Mouse (Mus musculus) regulatory T cell (primary cell): ENCODE data around the gene Eif2b3.

Experiments
- in situ Hi-C: fragments of 300-600 bp; cut with MboI, MseI; formaldehyde crosslinking; loops from one replicate; pipeline ENCODE4 v1.15.1; 2025; ENCODE audit warnings: high pct_unique_total_duplicates

Eif2b3 gene

GRCm38 (mm10) chr4:117014901-117015415 is 4.2 kb upstream of the Eif2b3 start:
- in situ Hi-C loops = no loop called here

- in situ Hi-C loops = no loop called here
Observed at GRCm38 (mm10) chr4:117017738-117018137, 1.5 kb upstream of the Eif2b3 start.

- in situ Hi-C loops = no loop called here
Observed at GRCm38 (mm10) chr4:117018327-117018726, 875 bp upstream of the Eif2b3 start.

GRCm38 (mm10) chr4:117023469-117023868 is 4.3 kb downstream of the Eif2b3 start:
- in situ Hi-C loops = no loop called here

GRCm38 (mm10) chr4:117031105-117031504 is 11.9 kb downstream of the Eif2b3 start:
- in situ Hi-C loops = no loop called here

GRCm38 (mm10) chr4:117039925-117040687 is 20.9 kb downstream of the Eif2b3 start:
- in situ Hi-C loops = no loop called here

- in situ Hi-C loops = no loop called here
Observed at GRCm38 (mm10) chr4:117040791-117041190, 21.6 kb downstream of the Eif2b3 start.

GRCm38 (mm10) chr4:117041283-117041721 is 22.1 kb downstream of the Eif2b3 start:
- in situ Hi-C loops = no loop called here

GRCm38 (mm10) chr4:117048836-117049235 is 29.6 kb downstream of the Eif2b3 start:
- in situ Hi-C loops = no loop called here

- in situ Hi-C loops = no loop called here
Observed at GRCm38 (mm10) chr4:117049485-117049884, 30.3 kb downstream of the Eif2b3 start.

GRCm38 (mm10) chr4:117052626-117053025 is 33.4 kb downstream of the Eif2b3 start:
- in situ Hi-C loops = no loop called here

GRCm38 (mm10) chr4:117053956-117054355 is 34.8 kb downstream of the Eif2b3 start:
- in situ Hi-C loops = no loop called here

GRCm38 (mm10) chr4:117056102-117056501 is 36.9 kb downstream of the Eif2b3 start:
- in situ Hi-C loops = no loop called here

- in situ Hi-C loops = no loop called here
Observed at GRCm38 (mm10) chr4:117056514-117056913, 37.3 kb downstream of the Eif2b3 start.

GRCm38 (mm10) chr4:117058512-117058911 is 39.3 kb downstream of the Eif2b3 start:
- in situ Hi-C loops = no loop called here

- in situ Hi-C loops = no loop called here
Observed at GRCm38 (mm10) chr4:117062700-117063390, 43.6 kb downstream of the Eif2b3 start.

- in situ Hi-C loops = no loop called here
Observed at GRCm38 (mm10) chr4:117068035-117068434, 48.8 kb downstream of the Eif2b3 start.

- in situ Hi-C loops = no loop called here
Observed at GRCm38 (mm10) chr4:117069647-117070046, 50.4 kb downstream of the Eif2b3 start.

- in situ Hi-C loops = no loop called here
Observed at GRCm38 (mm10) chr4:117070624-117071023, 51.4 kb downstream of the Eif2b3 start.

GRCm38 (mm10) chr4:117071183-117071582 is 52.0 kb downstream of the Eif2b3 start:
- in situ Hi-C loops = no loop called here

GRCm38 (mm10) chr4:117087948-117088640 is 68.9 kb downstream of the Eif2b3 start:
- in situ Hi-C loops = no loop called here

GRCm38 (mm10) chr4:117090586-117090985 is 71.4 kb downstream of the Eif2b3 start:
- in situ Hi-C loops = no loop called here
